Mouse (Mus musculus) spleen, adult 2 months (tissue): ENCODE results near the gene Egfr.

Source experiments
- CTCF ChIP-seq: fragments of 200-500 bp; IDR thresholded peaks from 2 replicates; pipeline ENCODE4 v1.5.1; 2011; ENCODE audit warnings: mild to moderate bottlenecking, inconsistent platforms; ENCODE audit not compliant: insufficient read depth, insufficient read length, insufficient replicate concordance; ENCODE audit errors: extremely low read depth
- POLR2A ChIP-seq: fragments of 200-500 bp; IDR thresholded peaks from 2 replicates; pipeline ENCODE4 v1.6.1; 2011; ENCODE audit warnings: low read depth, low read length, inconsistent platforms

GRCm38 (mm10) chr11:16905012-16905332 is 153.0 kb downstream of the Egfr start:
- TF ChIP-seq POLR2A (no peak), CTCF (no peak)
